Mouse (Mus musculus): Measurements from ENCODE around the gene Kcnf1. TPM values are rescaled to one million over a fixed set of nuclear protein-coding genes. Genes with fewer than 3 reads are reported as not detected.

Kcnf1 gene
- polyA plus RNA-seq, 1 experiment from 2014 or later = 4.9 TPM

- Histone ChIP-seq H3K9me3 (ENCODE audit: control insufficient read depth, low read length) (no peaks in the 10 kb centered on the region), H3K4me1 (ENCODE audit: control insufficient read depth, insufficient read depth, low read depth, low read length) (no peaks in the 10 kb centered on the region), H3K4me3 (ENCODE audit: low read length) (no peak overlapping the region), H3K9ac (ENCODE audit: low read depth, low read length) (no peak overlapping the region), H3K36me3 (ENCODE audit: control insufficient read depth, insufficient read depth, low read length) (no peaks in the 10 kb centered on the region), H3K27me3 (replicated peaks; ENCODE audit: control insufficient read depth, insufficient read depth, low read length) (no peaks in the 10 kb centered on the region), H3K4me2 (ENCODE audit: low read length) (no peak overlapping the region), H3K27ac (ENCODE audit: low read depth, low read length) (no peak overlapping the region)
- 94% methylated on average over 5 of the region's 5 CpGs for WGBS
- no peak for ATAC-seq
Observed at GRCm38 (mm10) chr12:17198621-17199020, 21.9 kb upstream of the Kcnf1 start.

GRCm38 (mm10) chr12:17194140-17194539, 17.5 kb upstream of the Kcnf1 start:
- no peak for ATAC-seq
- 95% methylated on average over 6 of the region's 6 CpGs for WGBS
- no peak overlapping the region for H3K9ac ChIP-seq (ENCODE audit: low read depth, low read length)
- H3K27me3 ChIP-seq (replicated peaks; ENCODE audit: control insufficient read depth, insufficient read depth, low read length) = no peaks in the 10 kb centered on the region
- no peak overlapping the region for H3K27ac ChIP-seq (ENCODE audit: low read depth, low read length)
- no peak overlapping the region for H3K4me3 ChIP-seq (ENCODE audit: low read length)
- no peaks in the 10 kb centered on the region for H3K36me3 ChIP-seq (ENCODE audit: control insufficient read depth, insufficient read depth, low read length)
- no peak overlapping the region for H3K4me2 ChIP-seq (ENCODE audit: low read length)
- no peaks in the 10 kb centered on the region for H3K9me3 ChIP-seq (ENCODE audit: control insufficient read depth, low read length)
- no peaks in the 10 kb centered on the region for H3K4me1 ChIP-seq (ENCODE audit: control insufficient read depth, insufficient read depth, low read depth, low read length)

DNA sequence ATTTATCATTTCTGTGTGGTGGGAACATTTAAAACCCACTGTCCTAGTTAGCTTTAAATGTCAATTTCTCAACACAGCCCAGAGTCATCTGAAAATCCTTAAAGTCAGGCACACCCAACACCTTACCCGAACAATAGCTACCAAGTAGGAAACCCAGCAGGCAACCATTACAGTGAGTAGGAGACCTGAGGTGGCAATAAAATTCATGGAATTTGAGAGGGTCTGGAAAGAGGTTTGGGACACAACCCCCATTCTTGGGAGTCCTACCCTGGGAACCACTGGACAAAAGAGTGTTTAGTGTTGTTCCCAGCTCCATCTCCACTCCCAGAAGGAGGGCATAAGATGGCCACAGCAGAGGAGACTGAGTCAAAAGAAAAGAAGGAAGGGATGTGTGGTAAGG, 16.6 kb upstream of the Kcnf1 start:
- Histone ChIP-seq H3K27me3 (replicated peaks; ENCODE audit: control insufficient read depth, insufficient read depth, low read length) (no peaks in the 10 kb centered on the region), H3K27ac (ENCODE audit: low read depth, low read length) (no peak overlapping the region), H3K36me3 (ENCODE audit: control insufficient read depth, insufficient read depth, low read length) (no peaks in the 10 kb centered on the region), H3K4me2 (ENCODE audit: low read length) (no peak overlapping the region), H3K9me3 (ENCODE audit: control insufficient read depth, low read length) (no peaks in the 10 kb centered on the region), H3K4me1 (ENCODE audit: control insufficient read depth, insufficient read depth, low read depth, low read length) (no peaks in the 10 kb centered on the region), H3K9ac (ENCODE audit: low read depth, low read length) (no peak overlapping the region), H3K4me3 (ENCODE audit: low read length) (no peak overlapping the region)
- no peak for ATAC-seq
- WGBS = 83% methylated on average over 1 of the region's 1 CpGs

GRCm38 (mm10) chr12:17192887-17193286, 16.2 kb upstream of the Kcnf1 start:
- H3K9me3 ChIP-seq (ENCODE audit: control insufficient read depth, low read length) = no peaks in the 10 kb centered on the region
- H3K4me1 ChIP-seq (ENCODE audit: control insufficient read depth, insufficient read depth, low read depth, low read length) = no peaks in the 10 kb centered on the region
- H3K4me2 ChIP-seq (ENCODE audit: low read length) = no peak overlapping the region
- no peaks in the 10 kb centered on the region for H3K27me3 ChIP-seq (replicated peaks; ENCODE audit: control insufficient read depth, insufficient read depth, low read length)
- H3K4me3 ChIP-seq (ENCODE audit: low read length) = no peak overlapping the region
- ATAC-seq = no peak
- no peak overlapping the region for H3K27ac ChIP-seq (ENCODE audit: low read depth, low read length)
- 91% methylated on average over 2 of the region's 2 CpGs for WGBS
- H3K9ac ChIP-seq (ENCODE audit: low read depth, low read length) = no peak overlapping the region
- no peaks in the 10 kb centered on the region for H3K36me3 ChIP-seq (ENCODE audit: control insufficient read depth, insufficient read depth, low read length)

DNA sequence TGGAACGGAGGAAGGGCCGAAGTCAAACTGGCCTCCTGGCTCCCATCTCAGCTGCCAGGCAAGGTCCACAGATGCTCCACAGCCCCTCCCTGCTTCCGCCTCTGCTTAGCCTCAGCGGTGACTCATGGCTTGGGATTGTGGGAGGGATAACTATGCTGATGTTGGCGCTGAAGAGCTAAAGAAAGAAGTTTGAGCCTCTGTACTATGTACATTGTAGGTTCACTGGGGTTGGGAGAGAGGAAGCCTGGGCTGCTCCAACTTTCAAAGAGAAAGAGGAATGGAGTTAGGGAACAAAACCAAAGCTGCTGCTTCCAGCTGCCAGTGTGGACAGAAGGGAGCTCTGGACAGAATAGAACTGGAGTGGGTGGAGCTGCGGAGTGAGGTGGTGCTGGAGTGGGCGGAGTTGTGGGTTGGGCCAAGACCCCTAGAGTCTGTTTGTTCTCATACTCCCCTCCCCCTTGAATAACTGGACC, 7.7 kb upstream of the Kcnf1 start:
- no peaks in the 10 kb centered on the region for H3K9me3 ChIP-seq (ENCODE audit: control insufficient read depth, low read length)
- no peak overlapping the region for H3K9ac ChIP-seq (ENCODE audit: low read depth, low read length)
- ATAC-seq = peak; percentile 60; the same call in 1 of the 2 replicates
- H3K4me2 ChIP-seq (ENCODE audit: low read length) = no peak overlapping the region
- H3K36me3 ChIP-seq (ENCODE audit: control insufficient read depth, insufficient read depth, low read length) = no peaks in the 10 kb centered on the region
- H3K4me3 ChIP-seq (ENCODE audit: low read length) = no peak overlapping the region
- no peak overlapping the region for H3K27ac ChIP-seq (ENCODE audit: low read depth, low read length)
- H3K4me1 ChIP-seq (ENCODE audit: control insufficient read depth, insufficient read depth, low read depth, low read length) = no peaks in the 10 kb centered on the region
- peaks cover 2% of the 10 kb centered on the region; the same call in 1 of the 2 replicates for H3K27me3 ChIP-seq (replicated peaks; ENCODE audit: control insufficient read depth, insufficient read depth, low read length)
- 43% methylated on average over 7 of the region's 7 CpGs for WGBS

DNA sequence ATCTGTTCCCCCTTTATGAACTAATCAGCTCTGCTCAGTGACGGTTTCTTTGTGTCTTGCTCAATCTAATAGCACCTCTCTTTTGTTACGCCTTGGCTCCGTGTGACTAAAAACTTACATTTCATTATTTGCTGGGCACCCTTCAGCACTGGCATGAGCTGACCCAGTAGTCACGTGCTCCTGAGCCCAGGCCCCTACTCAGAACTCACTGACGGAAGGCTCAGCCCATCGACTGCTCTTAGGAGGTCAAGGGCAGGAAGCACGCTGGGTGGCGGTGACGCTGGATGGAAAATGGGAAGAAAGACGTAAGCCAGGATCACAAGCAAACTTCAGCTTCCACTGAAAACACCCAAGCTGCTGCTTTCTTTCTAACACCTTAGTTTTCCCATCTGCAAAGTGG, 7.1 kb upstream of the Kcnf1 start:
- Histone ChIP-seq H3K9me3 (ENCODE audit: control insufficient read depth, low read length) (no peaks in the 10 kb centered on the region), H3K4me3 (ENCODE audit: low read length) (no peak overlapping the region), H3K4me2 (ENCODE audit: low read length) (no peak overlapping the region), H3K4me1 (ENCODE audit: control insufficient read depth, insufficient read depth, low read depth, low read length) (no peaks in the 10 kb centered on the region), H3K36me3 (ENCODE audit: control insufficient read depth, insufficient read depth, low read length) (no peaks in the 10 kb centered on the region), H3K27me3 (replicated peaks; ENCODE audit: control insufficient read depth, insufficient read depth, low read length) (peaks cover 2% of the 10 kb centered on the region; the same call in 1 of the 2 replicates), H3K27ac (ENCODE audit: low read depth, low read length) (no peak overlapping the region), H3K9ac (ENCODE audit: low read depth, low read length) (no peak overlapping the region)
- WGBS = 46% methylated on average over 10 of the region's 10 CpGs
- 0 out of 2 replicates have a peak, but pooled peaks have one; percentile 40 for ATAC-seq

GRCm38 (mm10) chr12:17176041-17176756, 489 bp downstream of the Kcnf1 start:
- H3K9ac ChIP-seq (ENCODE audit: low read depth, low read length) = peak overlapping the region; percentile 82
- peak overlapping the region; percentile 99 for H3K4me2 ChIP-seq (ENCODE audit: low read length)
- H3K4me1 ChIP-seq (ENCODE audit: control insufficient read depth, insufficient read depth, low read depth, low read length) = peaks cover 8% of the 10 kb centered on the region; the same call in 1 of the 2 replicates
- peak; percentile 89 for ATAC-seq
- no peaks in the 10 kb centered on the region for H3K36me3 ChIP-seq (ENCODE audit: control insufficient read depth, insufficient read depth, low read length)
- peak overlapping the region; percentile 72 for H3K4me3 ChIP-seq (ENCODE audit: low read length)
- H3K27ac ChIP-seq (ENCODE audit: low read depth, low read length) = peak overlapping the region; percentile 79
- peaks cover 11% of the 10 kb centered on the region for H3K27me3 ChIP-seq (replicated peaks; ENCODE audit: control insufficient read depth, insufficient read depth, low read length)
- no peaks in the 10 kb centered on the region for H3K9me3 ChIP-seq (ENCODE audit: control insufficient read depth, low read length)
- under 1% methylated on average over 54 of the region's 54 CpGs for WGBS

DNA sequence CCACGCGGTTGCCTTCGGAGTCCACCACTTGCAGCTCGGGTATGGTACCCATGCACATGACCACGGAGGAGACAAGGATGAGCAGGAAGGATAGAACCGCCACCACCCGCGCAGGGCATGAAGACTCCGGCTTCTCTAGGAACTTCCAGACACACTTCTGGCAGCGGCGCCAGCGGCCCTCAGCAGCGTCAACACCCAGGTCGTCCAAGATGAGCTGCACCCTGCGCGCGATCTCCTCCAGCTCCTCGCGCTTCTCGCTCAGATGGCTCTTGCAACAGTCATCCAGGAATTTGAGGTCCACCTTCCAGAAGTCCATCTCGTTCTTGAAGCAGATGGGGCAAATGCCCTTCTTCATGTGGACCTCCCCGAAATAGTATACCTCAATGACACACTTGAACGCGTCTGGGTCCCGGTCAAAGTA, 1.1 kb downstream of the Kcnf1 start:
- Histone ChIP-seq H3K9me3 (ENCODE audit: control insufficient read depth, low read length) (no peaks in the 10 kb centered on the region), H3K4me2 (ENCODE audit: low read length) (peak overlapping the region; percentile 99), H3K36me3 (ENCODE audit: control insufficient read depth, insufficient read depth, low read length) (no peaks in the 10 kb centered on the region), H3K9ac (ENCODE audit: low read depth, low read length) (peak overlapping the region; percentile 82), H3K27ac (ENCODE audit: low read depth, low read length) (peak overlapping the region; percentile 79), H3K4me3 (ENCODE audit: low read length) (peak overlapping the region; percentile 72), H3K4me1 (ENCODE audit: control insufficient read depth, insufficient read depth, low read depth, low read length) (peaks cover 8% of the 10 kb centered on the region; the same call in 1 of the 2 replicates), H3K27me3 (replicated peaks; ENCODE audit: control insufficient read depth, insufficient read depth, low read length) (peaks cover 11% of the 10 kb centered on the region)
- 24% methylated on average over 25 of the region's 25 CpGs for WGBS
- peak; percentile 35; the same call in 1 of the 2 replicates for ATAC-seq

- Histone ChIP-seq H3K4me1 (ENCODE audit: control insufficient read depth, insufficient read depth, low read depth, low read length) (peaks cover 8% of the 10 kb centered on the region; the same call in 1 of the 2 replicates), H3K27ac (ENCODE audit: low read depth, low read length) (no peak overlapping the region), H3K27me3 (replicated peaks; ENCODE audit: control insufficient read depth, insufficient read depth, low read length) (peaks cover 11% of the 10 kb centered on the region), H3K36me3 (ENCODE audit: control insufficient read depth, insufficient read depth, low read length) (no peaks in the 10 kb centered on the region), H3K9me3 (ENCODE audit: control insufficient read depth, low read length) (no peaks in the 10 kb centered on the region), H3K4me3 (ENCODE audit: low read length) (peak overlapping the region; percentile 72), H3K4me2 (ENCODE audit: low read length) (peak overlapping the region; percentile 99), H3K9ac (ENCODE audit: low read depth, low read length) (no peak overlapping the region)
- 76% methylated on average over 20 of the region's 20 CpGs for WGBS
- ATAC-seq = no peak
Observed at GRCm38 (mm10) chr12:17175124-17175523, 1.6 kb downstream of the Kcnf1 start.

All from hindbrain, embryonic 16.5 days (tissue).